Mouse (Mus musculus) bone marrow macrophage, adult 2 months (primary cell): ENCODE measurements around the gene Trim17.

Experiments
- CTCF ChIP-seq: IDR thresholded peaks from 2 replicates; pipeline ENCODE4 v1.5.1; 2012; ENCODE audit warnings: low read depth, mild to moderate bottlenecking, low read length, moderate library complexity
- POLR2A ChIP-seq: IDR thresholded peaks from 2 replicates; pipeline ENCODE4 v1.6.1; 2012; ENCODE audit warnings: mild to moderate bottlenecking, low read depth, low read length, borderline replicate concordance

DNA sequence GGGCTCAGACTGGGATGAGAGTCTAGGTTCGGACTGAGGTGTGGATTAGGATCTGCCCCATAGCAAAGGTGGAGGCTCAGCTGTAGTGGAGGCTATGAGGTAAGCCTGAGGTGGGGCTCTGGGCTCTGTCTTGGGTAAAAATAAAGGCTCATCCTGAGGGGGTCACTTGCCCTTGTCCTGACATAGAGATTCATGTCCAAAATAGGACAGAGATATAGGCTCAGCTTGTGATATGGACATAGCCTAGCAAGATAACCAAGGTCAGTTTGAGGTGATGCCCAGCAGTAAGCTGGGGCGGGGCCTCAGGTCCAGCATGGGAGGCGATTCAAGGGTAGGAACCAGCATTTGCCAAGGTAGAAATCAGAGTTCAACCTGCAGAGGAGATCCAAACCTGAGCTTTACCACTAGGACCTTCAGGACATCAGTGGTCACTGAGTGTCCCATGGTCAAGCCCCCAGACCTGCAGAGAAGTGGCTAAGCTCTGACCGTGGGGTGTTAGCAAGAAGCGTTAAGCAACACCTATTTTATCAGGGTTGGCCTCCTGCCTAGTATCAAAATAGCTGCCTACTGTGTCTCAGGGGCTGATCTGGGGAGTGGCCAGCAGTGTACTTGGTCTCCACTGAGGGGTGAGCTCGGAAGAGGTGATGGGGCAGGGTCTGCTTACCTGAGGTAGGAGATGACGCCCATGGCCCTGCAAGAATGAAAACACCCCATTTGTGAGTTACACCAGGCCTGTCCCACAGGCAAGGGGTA is 48.0 kb downstream of the Trim17 start:
- TF ChIP-seq CTCF, result no peak
- TF ChIP-seq POLR2A, result no peak
